Mouse (Mus musculus) stomach, postnatal 0 days (tissue): Measurements from ENCODE around the gene Cd55b. TPM values are rescaled to one million over a fixed set of nuclear protein-coding genes. Genes with fewer than 3 reads are reported as not detected.

ENCODE experiments used
- ATAC-seq: fragments of 200-750 bp; cut with Nextera tagmentation; 2 replicates; pipeline ENCODE4 v1.8.0; 2017; ENCODE audit not compliant: low FRiP score, low TSS enrichment
- DNase-seq: peaks from one replicate; pipeline ENCODE4 v3.0.0-alpha.2; 2016; ENCODE audit warnings: low spot score
- H3K27ac ChIP-seq: fragments of 300-500 bp; sonication (generic); replicated peaks from 2 replicates; pipeline ENCODE4 v1.5.1; 2014; ENCODE audit warnings: mild to moderate bottlenecking, control low read depth
- H3K27me3 ChIP-seq: fragments of 300-500 bp; sonication (generic); 2 replicates; pipeline ENCODE4 v1.6.1; 2014; ENCODE audit warnings: low read length; ENCODE audit not compliant: control insufficient read depth, insufficient read depth
- H3K36me3 ChIP-seq: fragments of 300-500 bp; sonication (generic); 2 replicates; pipeline ENCODE4 v1.6.1; 2014; ENCODE audit warnings: low read length, mixed read lengths; ENCODE audit not compliant: control insufficient read depth, insufficient read depth
- H3K4me1 ChIP-seq: fragments of 300-500 bp; sonication (generic); replicated peaks from 2 replicates; pipeline ENCODE4 v1.6.1; 2014; ENCODE audit warnings: antibody characterized with exemption; ENCODE audit not compliant: control insufficient read depth, insufficient read depth
- H3K4me2 ChIP-seq: fragments of 300-500 bp; sonication (generic); replicated peaks from 2 replicates; pipeline ENCODE4 v1.6.1; 2014; ENCODE audit warnings: low read depth, mild to moderate bottlenecking, control low read depth, moderate library complexity
- H3K4me3 ChIP-seq: fragments of 300-500 bp; sonication (generic); 2 replicates; pipeline ENCODE4 v1.5.1; 2014; ENCODE audit warnings: low read depth, low read length, control low read depth
- H3K9ac ChIP-seq: fragments of 300-500 bp; sonication (generic); 2 replicates; pipeline ENCODE4 v1.6.1; 2014; ENCODE audit warnings: mild to moderate bottlenecking, low read length, control low read depth, mixed read lengths
- H3K9me3 ChIP-seq: fragments of 300-500 bp; sonication (generic); 2 replicates; pipeline ENCODE4 v1.6.1; 2016; ENCODE audit warnings: low read length; ENCODE audit not compliant: control insufficient read depth
- CTCF ChIP-seq: IDR thresholded peaks from 2 replicates; pipeline ENCODE4 v1.5.1; 2016; ENCODE audit warnings: antibody characterized with exemption, low read depth, mild to moderate bottlenecking, moderate library complexity
- EP300 ChIP-seq: optimal IDR thresholded peaks from 2 replicates; pipeline ENCODE3; 2016; ENCODE audit warnings: antibody characterized with exemption
- WGBS: fragments of 180-500 bp; shearing (Covaris S2); extraction: QIAGEN DNeasy Blood & Tissue Kit; methylation state at CpG from one replicate; pipeline ENCODE4 v1.1.7; 2014; 5-methylcytosine and 5-hydroxymethylcytosine counted together
- polyA plus RNA-seq: library from polyadenylated mRNA; unstranded; fragments of >200 nt; fragmentation: Nextera tagmentation; extraction: Ambion mirVana; gene quantifications from 2 replicates; pipeline ENCODE4 v1.2.1, GENCODE M21; 2015

Cd55b gene
- polyA plus RNA-seq, 1 experiment from 2014 or later = 0.42 TPM

DNA sequence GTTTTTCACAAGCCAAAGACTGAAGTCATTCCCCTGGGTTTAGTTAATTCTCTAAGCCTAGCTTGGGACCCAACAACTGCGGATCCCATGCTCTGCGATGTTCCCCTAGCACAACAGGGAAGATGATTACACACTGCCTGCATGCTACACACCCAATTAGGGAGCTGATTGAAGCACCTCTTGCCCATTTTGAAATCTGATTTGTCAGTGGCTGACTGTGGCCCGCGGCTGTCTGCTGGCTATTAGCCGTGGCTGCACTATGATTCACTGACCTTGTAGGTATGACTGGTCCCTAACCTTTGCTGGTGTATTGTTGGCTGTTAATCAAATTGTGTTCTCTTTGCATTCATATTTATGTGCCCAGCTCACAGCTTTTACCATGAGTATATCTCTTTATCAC lies 51.5 kb downstream of the Cd55b start:
- Histone ChIP-seq H3K4me3 (no peak overlapping the region), H3K27ac (no peak overlapping the region), H3K36me3 (no peaks in the 10 kb centered on the region), H3K27me3 (no peaks in the 10 kb centered on the region), H3K4me1 (no peaks in the 10 kb centered on the region), H3K9ac (no peak overlapping the region), H3K9me3 (no peaks in the 10 kb centered on the region), H3K4me2 (no peak overlapping the region)
- DNase-seq = no peak
- 89% methylated on average over 5 of the region's 5 CpGs for WGBS
- no peak for ATAC-seq
- TF ChIP-seq CTCF (no peak), EP300 (no peak)

- TF ChIP-seq EP300 (no peak), CTCF (peak; percentile 86)
- 11% methylated on average over 1 of the region's 1 CpGs for WGBS
- ATAC-seq = no peak
- Histone ChIP-seq H3K27ac (no peak overlapping the region), H3K4me3 (no peak overlapping the region), H3K36me3 (no peaks in the 10 kb centered on the region), H3K9me3 (no peaks in the 10 kb centered on the region), H3K4me2 (no peak overlapping the region), H3K9ac (no peak overlapping the region), H3K4me1 (no peaks in the 10 kb centered on the region), H3K27me3 (no peaks in the 10 kb centered on the region)
- DNase-seq = no peak
Observed at GRCm38 (mm10) chr1:130350077-130350635, 72.7 kb downstream of the Cd55b start.

DNA sequence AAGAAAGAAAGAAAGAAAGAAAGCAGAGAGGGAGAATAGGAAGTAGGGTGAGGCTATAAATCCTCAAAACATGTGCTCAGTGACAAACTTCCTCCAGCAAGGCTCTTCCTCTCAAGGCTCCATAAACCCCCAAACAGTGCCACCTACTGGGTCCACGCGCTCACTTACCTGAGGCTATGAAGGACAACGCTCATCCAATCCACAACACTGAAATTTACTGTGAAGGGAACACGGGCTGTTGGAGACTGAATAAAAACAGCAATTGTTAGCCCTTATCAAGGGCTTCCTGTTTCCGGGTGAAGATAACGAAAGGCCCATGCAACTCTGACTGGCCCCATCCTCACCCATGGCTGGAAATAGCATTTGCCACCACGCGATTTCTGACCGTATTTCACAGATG lies 80.4 kb downstream of the Cd55b start:
- no peak overlapping the region for H3K9ac ChIP-seq
- no peak overlapping the region for H3K27ac ChIP-seq
- H3K4me1 ChIP-seq = no peaks in the 10 kb centered on the region
- TF ChIP-seq CTCF (peak; percentile 34), EP300 (no peak)
- H3K4me2 ChIP-seq = no peak overlapping the region
- H3K36me3 ChIP-seq = no peaks in the 10 kb centered on the region
- no peaks in the 10 kb centered on the region for H3K9me3 ChIP-seq
- WGBS = 79% methylated on average over 9 of the region's 9 CpGs
- DNase-seq (no peak), ATAC-seq (no peak)
- H3K4me3 ChIP-seq = no peak overlapping the region
- no peaks in the 10 kb centered on the region for H3K27me3 ChIP-seq

Other genes starting within 250 kb of the Cd55b start
- gene Cd55, start 39.7 kb upstream of the Cd55b start, polyA plus RNA-seq = 39.9 and 44.6 TPM in 2 replicates
- gene Zp3r, start 206.6 kb upstream of the Cd55b start, polyA plus RNA-seq = 0.08 TPM in 1 of 2 replicates, not detected in the other
- gene C4bp, start 238.6 kb upstream of the Cd55b start, polyA plus RNA-seq = 0.91 and 1.5 TPM in 2 replicates